Mouse (Mus musculus) hindbrain, postnatal 0 days (tissue): ENCODE results near the gene Cant1. TPM values are rescaled to one million over a fixed set of nuclear protein-coding genes. Genes with fewer than 3 reads are reported as not detected.

Experiments used
- ATAC-seq: fragments of 200-750 bp; cut with Nextera tagmentation; 2 replicates; pipeline ENCODE4 v1.8.0; 2017; ENCODE audit warnings: mild to moderate bottlenecking, moderate TSS enrichment, moderate library complexity
- DNase-seq: peaks from one replicate; pipeline ENCODE4 v3.0.0-alpha.2; 2015; ENCODE audit warnings: low spot score
- H3K27ac ChIP-seq: fragments of 300-500 bp; sonication (generic); 2 replicates; pipeline ENCODE4 v1.5.1; 2014; ENCODE audit warnings: mild to moderate bottlenecking
- H3K27me3 ChIP-seq: fragments of 300-500 bp; sonication (generic); 2 replicates; pipeline ENCODE4 v1.6.1; 2014; ENCODE audit warnings: low read length, mixed read lengths; ENCODE audit not compliant: insufficient read depth
- H3K36me3 ChIP-seq: fragments of 300-500 bp; sonication (generic); 2 replicates; pipeline ENCODE4 v1.6.1; 2014; ENCODE audit warnings: low read length, mixed read lengths; ENCODE audit not compliant: insufficient read depth
- H3K4me1 ChIP-seq: fragments of 300-500 bp; sonication (generic); 2 replicates; pipeline ENCODE4 v1.6.1; 2014; ENCODE audit warnings: antibody characterized with exemption, low read length, mixed read lengths; ENCODE audit not compliant: insufficient read depth
- H3K4me2 ChIP-seq: fragments of 300-500 bp; sonication (generic); 2 replicates; pipeline ENCODE4 v1.6.1; 2014; ENCODE audit warnings: low read depth, mild to moderate bottlenecking, low read length, moderate library complexity, mixed read lengths
- H3K4me3 ChIP-seq: fragments of 300-500 bp; sonication (generic); 2 replicates; pipeline ENCODE4 v1.5.1; 2014; ENCODE audit warnings: low read length
- H3K9ac ChIP-seq: fragments of 300-500 bp; sonication (generic); replicated peaks from 2 replicates; pipeline ENCODE4 v1.6.1; 2014; ENCODE audit warnings: mild to moderate bottlenecking, low read length, moderate library complexity, mixed read lengths
- H3K9me3 ChIP-seq: fragments of 300-500 bp; sonication (generic); 2 replicates; pipeline ENCODE4 v1.6.1; 2016; ENCODE audit warnings: low read length, mixed read lengths
- CTCF ChIP-seq: IDR thresholded peaks from 2 replicates; pipeline ENCODE4 v1.5.1; 2016; ENCODE audit warnings: antibody characterized with exemption, control low read depth, low read depth
- WGBS: fragments of 180-500 bp; shearing (Covaris S2); extraction: QIAGEN DNeasy Blood & Tissue Kit; methylation state at CpG from one replicate; pipeline ENCODE4 v1.1.7; 2014; 5-methylcytosine and 5-hydroxymethylcytosine counted together
- polyA plus RNA-seq: library from polyadenylated mRNA; unstranded; fragments of >200 nt; fragmentation: Nextera tagmentation; extraction: Ambion mirVana; gene quantifications from 2 replicates; pipeline ENCODE4 v1.2.1, GENCODE M21; 2015
- total RNA-seq: library from RNA; depleted of rRNA; stranded (reverse); fragments of >200 nt; gene quantifications from 2 replicates; pipeline ENCODE4 v1.2.3, GENCODE M21; 2014

The Cant1 gene
- total and polyA plus RNA-seq, 2 experiments from 2014 or later: 25.8 to 47.9 TPM

DNA sequence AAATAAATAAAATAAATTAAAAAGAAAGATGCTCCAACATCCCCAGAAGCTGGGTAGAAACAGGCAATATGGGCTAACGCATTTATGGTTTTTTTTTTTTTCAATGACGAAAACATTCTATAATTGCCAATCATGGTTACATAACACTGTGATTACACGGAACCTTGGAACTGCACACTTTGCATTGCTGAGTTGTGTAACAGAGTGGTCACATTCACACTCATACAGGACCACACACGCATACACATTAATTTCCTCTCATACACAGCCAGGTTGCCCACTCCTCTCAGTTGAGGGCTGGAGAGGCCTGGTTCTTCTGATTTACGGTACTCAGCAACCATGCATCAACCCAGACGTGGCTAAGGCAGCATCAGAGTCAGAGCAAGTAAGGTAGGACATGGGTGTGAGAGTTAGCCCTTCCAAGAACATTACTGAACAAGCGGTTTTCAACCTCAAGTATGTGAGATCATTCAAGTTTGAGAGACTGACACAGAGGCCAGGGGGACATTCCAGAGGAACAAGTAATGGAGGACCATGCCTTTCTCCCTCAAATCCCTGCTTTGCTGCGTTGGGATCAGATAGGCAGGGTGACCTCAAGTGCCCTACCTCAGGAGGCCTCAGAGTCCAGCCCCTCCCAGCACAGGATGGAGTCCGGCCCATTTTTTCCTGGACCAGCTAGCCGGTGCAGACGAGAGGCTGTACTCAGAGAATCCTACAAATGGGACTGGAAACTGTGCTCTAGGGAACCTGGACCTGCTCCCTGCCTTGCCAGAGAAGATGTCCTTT, 35.2 kb upstream of the Cant1 start:
- TF ChIP-seq CTCF: no peak
- ATAC-seq: no peak
- 76% methylated on average over 11 of the region's 11 CpGs for WGBS
- Histone ChIP-seq H3K27me3 (no peaks in the 10 kb centered on the region), H3K36me3 (no peaks in the 10 kb centered on the region), H3K4me1 (no peaks in the 10 kb centered on the region), H3K4me3 (no peak overlapping the region), H3K9ac (no peak overlapping the region), H3K4me2 (no peak overlapping the region), H3K27ac (no peak overlapping the region), H3K9me3 (no peaks in the 10 kb centered on the region)
- no peak for DNase-seq

DNA sequence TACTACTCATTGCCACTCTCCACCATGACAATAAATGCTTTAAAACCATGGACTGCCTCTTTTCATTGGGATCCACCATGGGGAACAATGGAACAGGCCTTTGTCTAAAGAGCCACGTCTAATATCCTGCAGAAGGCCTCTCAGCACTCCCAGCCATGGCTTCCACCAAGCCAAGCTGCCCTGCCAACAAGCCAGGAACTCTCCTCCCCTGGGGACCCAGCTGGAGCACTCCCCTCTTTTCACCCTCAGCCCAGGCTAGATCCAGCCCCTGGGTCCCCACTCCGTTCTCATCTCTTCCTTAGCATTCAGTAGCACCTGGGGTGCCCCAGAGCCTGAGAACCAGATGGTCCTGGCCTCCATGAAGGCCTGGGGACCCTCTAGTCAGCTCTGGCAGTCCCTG, 34.1 kb upstream of the Cant1 start:
- no peak for ATAC-seq
- 56% methylated on average over 2 of the region's 2 CpGs for WGBS
- Histone ChIP-seq H3K27me3 (no peaks in the 10 kb centered on the region), H3K9ac (no peak overlapping the region), H3K4me3 (no peak overlapping the region), H3K27ac (no peak overlapping the region), H3K36me3 (no peaks in the 10 kb centered on the region), H3K4me1 (no peaks in the 10 kb centered on the region), H3K9me3 (no peaks in the 10 kb centered on the region), H3K4me2 (no peak overlapping the region)
- no peak for TF ChIP-seq CTCF
- DNase-seq: no peak

DNA sequence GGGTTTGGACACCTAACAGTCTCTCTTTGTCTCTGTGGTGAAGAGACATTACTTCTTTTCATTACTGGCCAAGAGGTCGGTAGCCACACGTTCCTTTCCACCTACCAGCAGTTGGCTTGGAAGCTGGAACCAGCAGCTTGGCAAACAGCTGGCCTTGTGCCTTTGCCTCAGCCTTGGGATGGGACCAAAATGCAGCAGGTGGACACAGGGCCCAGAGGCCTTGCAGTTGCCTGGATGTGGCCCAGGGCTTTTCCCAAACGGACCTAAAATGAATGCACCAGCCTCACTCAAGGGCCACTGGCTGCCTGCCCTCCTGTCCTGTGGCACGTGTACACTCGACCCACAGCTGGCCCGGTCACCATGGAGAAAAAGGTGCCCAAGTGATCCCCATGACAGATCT, 32.3 kb upstream of the Cant1 start:
- no peak overlapping the region for H3K9ac ChIP-seq
- no peaks in the 10 kb centered on the region for H3K36me3 ChIP-seq
- no peak overlapping the region for H3K4me2 ChIP-seq
- H3K4me3 ChIP-seq: no peak overlapping the region
- ATAC-seq: no peak
- TF ChIP-seq CTCF: no peak
- H3K27me3 ChIP-seq: no peaks in the 10 kb centered on the region
- DNase-seq: no peak
- H3K9me3 ChIP-seq: no peaks in the 10 kb centered on the region
- no peak overlapping the region for H3K27ac ChIP-seq
- H3K4me1 ChIP-seq: no peaks in the 10 kb centered on the region
- WGBS: 75% methylated on average over 6 of the region's 6 CpGs

DNA sequence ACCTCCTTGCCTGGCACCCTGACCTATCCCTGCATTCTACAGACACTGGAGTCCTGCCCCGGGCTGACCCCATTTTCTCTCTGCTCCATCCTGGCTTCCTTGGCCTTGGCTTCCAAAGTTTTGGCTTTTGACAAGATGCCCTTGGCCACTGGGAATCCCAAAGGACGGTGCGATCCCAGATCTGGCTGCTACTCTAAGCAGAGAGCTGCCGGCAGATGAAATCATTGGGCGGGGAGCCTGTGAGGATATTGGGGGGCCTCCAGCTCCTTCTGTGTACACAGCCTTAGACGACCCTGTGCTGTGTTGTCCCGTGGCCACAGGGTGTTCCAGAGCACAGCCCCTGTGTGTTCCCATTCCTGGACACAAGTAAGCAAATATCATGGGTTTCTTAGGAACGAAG, 29.5 kb upstream of the Cant1 start:
- Histone ChIP-seq H3K27ac (no peak overlapping the region), H3K9ac (no peak overlapping the region), H3K4me1 (no peaks in the 10 kb centered on the region), H3K4me3 (no peak overlapping the region), H3K36me3 (no peaks in the 10 kb centered on the region), H3K27me3 (no peaks in the 10 kb centered on the region), H3K9me3 (no peaks in the 10 kb centered on the region), H3K4me2 (no peak overlapping the region)
- WGBS: 73% methylated on average over 8 of the region's 8 CpGs
- no peak for TF ChIP-seq CTCF
- no peak for DNase-seq
- no peak for ATAC-seq

DNA sequence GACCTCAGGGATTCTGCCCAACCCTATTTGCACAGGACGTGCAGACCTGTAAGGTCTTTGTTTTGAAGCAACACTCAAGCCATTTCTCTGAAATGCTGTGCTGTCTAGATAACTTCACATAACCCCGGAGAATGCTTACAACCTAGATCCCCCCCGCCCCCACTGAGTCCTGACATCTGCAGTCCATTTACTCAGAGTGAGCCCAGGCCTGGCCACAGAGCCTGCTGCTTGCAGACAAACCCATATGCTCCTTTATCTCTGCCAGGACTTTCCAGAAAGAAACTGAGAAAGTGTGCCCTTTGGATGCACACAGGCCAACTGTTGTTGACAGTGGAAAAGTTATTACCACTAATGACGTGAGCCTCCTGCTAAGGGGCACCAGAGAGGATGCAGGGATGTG, 28.5 kb upstream of the Cant1 start:
- no peak for ATAC-seq
- TF ChIP-seq CTCF: no peak
- no peaks in the 10 kb centered on the region for H3K36me3 ChIP-seq
- H3K4me3 ChIP-seq: no peak overlapping the region
- DNase-seq: no peak
- WGBS: 73% methylated on average over 4 of the region's 4 CpGs
- H3K9ac ChIP-seq: no peak overlapping the region
- no peak overlapping the region for H3K4me2 ChIP-seq
- no peaks in the 10 kb centered on the region for H3K9me3 ChIP-seq
- H3K27me3 ChIP-seq: no peaks in the 10 kb centered on the region
- no peak overlapping the region for H3K27ac ChIP-seq
- no peaks in the 10 kb centered on the region for H3K4me1 ChIP-seq

DNA sequence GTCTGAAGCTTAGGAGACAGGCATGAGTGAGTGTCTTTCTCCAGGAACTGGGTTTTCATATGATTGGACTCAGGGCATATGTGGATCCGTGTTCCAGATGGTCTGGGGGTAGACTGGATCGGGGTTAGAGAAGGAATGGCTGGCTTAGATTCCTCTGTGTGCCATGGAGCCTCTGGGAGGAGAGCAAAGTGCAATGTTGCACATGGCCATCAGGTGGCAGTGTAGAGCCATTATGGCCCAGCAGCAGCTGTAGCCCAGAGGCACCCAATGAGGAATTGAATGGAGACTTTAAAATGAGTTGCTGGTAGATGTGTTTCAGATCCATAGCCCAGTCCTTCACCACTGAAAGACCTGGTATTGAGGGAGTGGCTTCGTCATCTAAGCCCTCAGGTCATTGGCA, 27.0 kb upstream of the Cant1 start:
- Histone ChIP-seq H3K9ac (no peak overlapping the region), H3K27me3 (no peaks in the 10 kb centered on the region), H3K4me3 (no peak overlapping the region), H3K9me3 (no peaks in the 10 kb centered on the region), H3K27ac (no peak overlapping the region), H3K4me1 (no peaks in the 10 kb centered on the region), H3K36me3 (no peaks in the 10 kb centered on the region), H3K4me2 (no peak overlapping the region)
- TF ChIP-seq CTCF: peak; percentile 99
- DNase-seq: peak; percentile 88
- ATAC-seq: peak; percentile 84
- WGBS: 10% methylated on average over 3 of the region's 3 CpGs
